Mouse (Mus musculus) midbrain, embryonic 11.5 days (tissue): Measurements from ENCODE around the gene Slc9a9. TPM values are rescaled to one million over a fixed set of nuclear protein-coding genes. Genes with fewer than 3 reads are reported as not detected.

ENCODE experiments used
- ATAC-seq: fragments of 200-750 bp; cut with Nextera tagmentation; 2 replicates; pipeline ENCODE4 v1.8.0; 2017; ENCODE audit warnings: moderate TSS enrichment, moderate library complexity; ENCODE audit not compliant: low FRiP score
- DNase-seq: peaks from one replicate; pipeline ENCODE4 v3.0.0; 2015; ENCODE audit warnings: low spot score; ENCODE audit errors: missing footprints
- H3K27ac ChIP-seq: fragments of 300-500 bp; sonication (generic); 2 replicates; pipeline ENCODE4 v1.5.1; 2014; ENCODE audit warnings: low read depth, low read length
- H3K27me3 ChIP-seq: fragments of 300-500 bp; sonication (generic); 2 replicates; pipeline ENCODE4 v1.6.1; 2014; ENCODE audit warnings: mild to moderate bottlenecking, low read length, moderate library complexity, mixed read lengths; ENCODE audit not compliant: control insufficient read depth, insufficient read depth
- H3K36me3 ChIP-seq: fragments of 300-500 bp; sonication (generic); 2 replicates; pipeline ENCODE4 v1.6.1; 2014; ENCODE audit warnings: mild to moderate bottlenecking, low read length, moderate library complexity, mixed read lengths; ENCODE audit not compliant: control insufficient read depth, insufficient read depth
- H3K4me1 ChIP-seq: fragments of 300-500 bp; sonication (generic); 2 replicates; pipeline ENCODE4 v1.6.1; 2014; ENCODE audit warnings: low read length; ENCODE audit not compliant: control insufficient read depth, insufficient read depth
- H3K4me2 ChIP-seq: fragments of 300-500 bp; sonication (generic); 2 replicates; pipeline ENCODE4 v1.6.1; 2014; ENCODE audit warnings: mild to moderate bottlenecking, moderate library complexity
- H3K4me3 ChIP-seq: fragments of 300-500 bp; sonication (generic); 2 replicates; pipeline ENCODE4 v1.5.1; 2014; ENCODE audit warnings: low read depth, low read length
- H3K9ac ChIP-seq: fragments of 300-500 bp; sonication (generic); 2 replicates; pipeline ENCODE4 v1.6.1; 2014; ENCODE audit warnings: low read length
- H3K9me3 ChIP-seq: fragments of 300-500 bp; sonication (generic); 2 replicates; pipeline ENCODE4 v1.6.1; 2016; ENCODE audit warnings: low read length; ENCODE audit not compliant: control insufficient read depth
- WGBS: fragments of 180-500 bp; shearing (Covaris S2); extraction: QIAGEN DNeasy Blood & Tissue Kit; methylation state at CpG from one replicate; pipeline ENCODE4 v1.1.7; 2014; 5-methylcytosine and 5-hydroxymethylcytosine counted together
- polyA plus RNA-seq: library from polyadenylated mRNA; unstranded; fragments of >200 nt; fragmentation: Nextera tagmentation; extraction: Ambion mirVana; gene quantifications from 2 replicates; pipeline ENCODE4 v1.2.1, GENCODE M21; 2014

Gene Slc9a9
- polyA plus RNA-seq, 1 experiment from 2014 or later, result 3.3 TPM

DNA sequence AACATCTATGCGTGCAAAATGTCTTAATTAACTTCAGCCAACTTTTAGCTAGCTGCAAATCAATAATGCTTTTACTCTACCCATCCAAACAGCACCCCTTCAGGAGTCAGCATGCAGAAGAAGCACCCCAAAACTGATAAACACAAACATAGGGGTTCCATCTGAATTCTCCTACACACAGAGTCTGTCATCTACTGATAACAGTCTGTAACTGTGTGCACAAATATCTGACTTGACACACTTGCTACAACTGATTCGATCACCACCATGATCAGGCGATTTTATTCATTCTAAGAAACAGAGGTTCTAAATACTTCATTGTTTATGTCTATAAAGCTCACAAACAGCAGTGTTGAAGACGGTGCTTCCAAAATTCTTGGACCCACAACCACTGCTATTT, 171.3 kb downstream of the Slc9a9 start:
- no peak for ATAC-seq
- H3K36me3 ChIP-seq, result no peaks in the 10 kb centered on the region
- no peaks in the 10 kb centered on the region for H3K9me3 ChIP-seq
- no peak overlapping the region for H3K27ac ChIP-seq
- no peak overlapping the region for H3K4me2 ChIP-seq
- no peak for DNase-seq
- H3K27me3 ChIP-seq, result no peaks in the 10 kb centered on the region
- WGBS, result 91% methylated on average over 4 of the region's 4 CpGs
- peaks cover 6% of the 10 kb centered on the region; the same call in 1 of the 2 replicates for H3K4me1 ChIP-seq
- H3K9ac ChIP-seq, result no peak overlapping the region
- H3K4me3 ChIP-seq, result no peak overlapping the region

DNA sequence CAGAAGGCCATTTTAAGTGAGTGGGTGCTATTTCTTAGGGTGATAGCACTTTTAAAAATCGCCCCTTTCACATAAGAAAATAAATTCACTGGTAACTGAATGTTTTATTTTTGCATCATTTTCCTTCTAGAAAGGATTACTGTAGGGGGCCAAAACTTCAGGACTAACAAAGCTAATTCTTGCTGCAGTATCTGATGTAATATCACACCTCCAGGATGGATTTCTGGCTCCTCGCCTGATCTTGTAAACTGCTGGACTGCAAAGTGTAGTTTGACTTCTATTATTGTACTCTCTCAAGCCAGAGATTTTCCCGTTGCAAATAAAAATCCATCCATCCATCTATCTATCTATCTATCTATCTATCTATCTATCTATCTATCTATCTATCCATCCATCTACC, 174.5 kb downstream of the Slc9a9 start:
- no peak overlapping the region for H3K9ac ChIP-seq
- H3K36me3 ChIP-seq, result no peaks in the 10 kb centered on the region
- no peak overlapping the region for H3K27ac ChIP-seq
- no peaks in the 10 kb centered on the region for H3K27me3 ChIP-seq
- H3K9me3 ChIP-seq, result no peaks in the 10 kb centered on the region; the same call in 1 of the 2 replicates
- no peak overlapping the region for H3K4me3 ChIP-seq
- H3K4me1 ChIP-seq, result 0 out of 2 replicates have a peak, but pooled peaks cover under 1% of the 10 kb centered on the region
- DNase-seq, result no peak
- 86% methylated on average over 3 of the region's 3 CpGs for WGBS
- H3K4me2 ChIP-seq, result no peak overlapping the region
- no peak for ATAC-seq

DNA sequence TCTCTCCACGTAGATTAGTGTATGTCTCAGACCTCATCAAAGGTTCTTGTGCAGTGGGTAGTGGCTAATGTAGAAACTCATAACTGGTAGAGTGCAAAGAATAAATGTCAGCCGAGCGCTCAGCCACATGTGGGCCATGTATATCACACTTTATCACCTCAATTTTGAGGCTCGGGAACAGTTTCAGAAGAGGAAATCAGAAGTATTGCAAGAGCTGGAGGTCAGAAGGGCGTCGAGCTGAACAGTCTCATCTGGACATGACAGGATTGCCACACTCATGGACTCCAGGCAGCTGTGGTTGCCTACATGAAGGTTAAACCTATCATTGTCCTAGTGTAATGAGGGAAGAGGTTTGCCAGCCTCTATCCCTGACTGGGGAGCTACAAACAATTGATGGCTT, 177.9 kb downstream of the Slc9a9 start:
- no peak overlapping the region for H3K4me2 ChIP-seq
- no peak overlapping the region for H3K27ac ChIP-seq
- H3K27me3 ChIP-seq, result no peaks in the 10 kb centered on the region
- H3K4me1 ChIP-seq, result no peaks in the 10 kb centered on the region
- no peak overlapping the region for H3K9ac ChIP-seq
- ATAC-seq (no peak), DNase-seq (no peak)
- no peaks in the 10 kb centered on the region; the same call in 1 of the 2 replicates for H3K9me3 ChIP-seq
- no peaks in the 10 kb centered on the region for H3K36me3 ChIP-seq
- no peak overlapping the region for H3K4me3 ChIP-seq
- 94% methylated on average over 6 of the region's 6 CpGs for WGBS

DNA sequence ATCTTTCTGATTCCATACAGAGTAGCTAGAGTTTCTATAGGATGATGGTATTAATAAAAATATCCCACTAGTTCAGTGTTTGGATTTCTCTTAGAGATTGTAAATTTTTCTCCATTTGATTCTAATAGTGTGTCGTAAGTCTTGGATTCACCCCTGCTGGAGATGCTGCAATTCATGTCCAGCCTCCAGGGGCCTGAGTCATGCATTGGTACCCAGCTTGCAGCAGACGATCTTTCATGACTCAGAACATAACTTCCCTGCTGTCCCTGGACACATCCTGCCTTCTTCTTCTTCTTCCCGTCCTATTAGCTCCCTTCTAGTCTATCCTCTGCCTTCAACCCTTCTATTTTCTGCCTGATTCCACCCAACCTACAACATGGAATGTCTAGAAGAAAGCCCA, 181.8 kb downstream of the Slc9a9 start:
- Histone ChIP-seq H3K27ac (no peak overlapping the region), H3K9ac (no peak overlapping the region), H3K9me3 (no peaks in the 10 kb centered on the region; the same call in 1 of the 2 replicates), H3K27me3 (no peaks in the 10 kb centered on the region), H3K4me2 (no peak overlapping the region), H3K4me3 (no peak overlapping the region), H3K4me1 (no peaks in the 10 kb centered on the region), H3K36me3 (no peaks in the 10 kb centered on the region)
- no peak for DNase-seq
- ATAC-seq, result no peak
- 82% methylated on average over 3 of the region's 3 CpGs for WGBS

DNA sequence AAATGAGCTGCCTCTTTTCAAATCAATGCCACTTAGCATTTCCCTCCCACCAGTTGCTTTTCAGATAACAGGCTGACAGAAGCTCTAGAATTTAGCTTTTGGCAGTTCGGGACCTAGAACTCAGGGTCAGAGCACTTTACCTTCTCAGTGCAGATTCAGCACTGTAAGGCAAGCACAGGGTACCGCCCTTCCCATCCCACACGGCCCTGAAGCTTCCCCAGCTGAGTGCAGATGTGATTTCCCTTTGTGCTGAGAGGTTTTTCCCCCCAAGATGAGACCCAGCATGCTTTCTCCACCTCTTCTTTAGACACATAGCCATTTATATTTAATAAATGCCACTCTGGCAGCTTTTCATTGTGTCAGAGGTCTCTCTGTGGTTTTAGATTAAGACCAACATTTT, 186.4 kb downstream of the Slc9a9 start:
- DNase-seq (no peak), ATAC-seq (no peak)
- Histone ChIP-seq H3K9ac (no peak overlapping the region), H3K4me1 (no peaks in the 10 kb centered on the region), H3K27ac (no peak overlapping the region), H3K27me3 (no peaks in the 10 kb centered on the region), H3K4me3 (no peak overlapping the region), H3K4me2 (no peak overlapping the region), H3K9me3 (no peaks in the 10 kb centered on the region), H3K36me3 (no peaks in the 10 kb centered on the region)
- WGBS, result 67% methylated on average over 3 of the region's 3 CpGs

DNA sequence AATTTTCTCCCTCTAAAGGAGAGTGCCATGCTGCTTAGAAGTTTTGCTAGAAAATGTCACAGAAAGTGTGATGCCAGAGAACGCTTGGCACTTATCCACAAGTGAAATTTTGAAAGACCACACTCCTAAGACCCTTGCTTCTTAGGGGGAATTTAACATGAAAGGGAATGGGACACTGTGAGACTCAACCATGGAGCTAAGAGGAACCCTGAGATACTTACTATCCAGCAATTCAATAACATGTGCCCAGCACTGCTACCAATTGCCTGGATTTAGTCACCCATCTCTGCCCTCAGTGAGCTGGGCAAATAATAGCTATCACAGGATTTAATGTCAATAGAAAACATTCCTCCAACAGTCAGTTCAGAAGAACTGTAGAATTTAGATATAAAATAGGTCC, 198.8 kb downstream of the Slc9a9 start:
- H3K9me3 ChIP-seq, result no peaks in the 10 kb centered on the region
- 84% methylated on average over 1 of the region's 1 CpGs for WGBS
- H3K4me1 ChIP-seq, result no peaks in the 10 kb centered on the region
- no peaks in the 10 kb centered on the region for H3K27me3 ChIP-seq
- no peak overlapping the region for H3K4me3 ChIP-seq
- H3K36me3 ChIP-seq, result no peaks in the 10 kb centered on the region
- no peak overlapping the region for H3K9ac ChIP-seq
- DNase-seq, result no peak
- H3K27ac ChIP-seq, result no peak overlapping the region
- no peak for ATAC-seq
- H3K4me2 ChIP-seq, result no peak overlapping the region

DNA sequence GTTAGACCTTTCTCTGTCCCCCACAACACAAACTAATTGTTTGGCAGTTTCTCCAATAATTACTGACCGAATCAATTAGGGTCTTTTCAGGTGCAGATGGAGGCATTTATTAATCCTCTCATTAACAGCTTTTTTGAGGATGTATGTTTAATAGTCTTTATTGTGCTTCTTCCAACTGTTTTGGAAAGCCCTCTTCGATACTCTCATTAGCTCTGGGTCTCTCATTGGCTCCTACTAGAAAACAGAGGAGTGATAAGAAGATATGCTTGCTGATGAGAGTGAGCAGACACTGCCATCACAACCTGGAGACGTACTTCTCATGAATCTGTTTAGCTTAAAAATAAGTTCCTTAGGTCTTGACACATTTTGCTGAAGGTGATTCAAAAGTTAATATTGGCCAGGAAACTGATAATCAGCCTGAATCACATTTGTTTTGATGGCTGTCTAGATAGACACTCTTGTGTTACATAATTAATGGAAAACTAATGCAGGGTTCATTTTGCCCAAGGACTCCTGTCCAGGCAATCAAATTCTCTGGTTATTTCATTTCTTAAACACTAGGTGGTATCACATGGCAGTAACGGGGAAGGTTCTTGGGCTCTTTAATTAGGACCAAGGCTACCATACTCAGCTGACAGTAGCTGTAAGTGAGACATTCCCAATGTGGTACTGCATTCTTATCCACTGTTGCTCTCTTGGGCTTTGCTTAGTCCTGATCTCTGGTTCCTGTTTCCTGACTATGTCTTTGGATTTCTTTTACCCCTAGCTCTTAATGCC, 199.5 kb downstream of the Slc9a9 start:
- no peak overlapping the region for H3K4me3 ChIP-seq
- no peak overlapping the region for H3K4me2 ChIP-seq
- DNase-seq, result no peak
- ATAC-seq, result no peak
- no peaks in the 10 kb centered on the region for H3K4me1 ChIP-seq
- WGBS, result 75% methylated on average over 4 of the region's 4 CpGs
- H3K27ac ChIP-seq, result no peak overlapping the region
- no peak overlapping the region for H3K9ac ChIP-seq
- H3K9me3 ChIP-seq, result no peaks in the 10 kb centered on the region
- no peaks in the 10 kb centered on the region for H3K27me3 ChIP-seq
- H3K36me3 ChIP-seq, result no peaks in the 10 kb centered on the region

DNA sequence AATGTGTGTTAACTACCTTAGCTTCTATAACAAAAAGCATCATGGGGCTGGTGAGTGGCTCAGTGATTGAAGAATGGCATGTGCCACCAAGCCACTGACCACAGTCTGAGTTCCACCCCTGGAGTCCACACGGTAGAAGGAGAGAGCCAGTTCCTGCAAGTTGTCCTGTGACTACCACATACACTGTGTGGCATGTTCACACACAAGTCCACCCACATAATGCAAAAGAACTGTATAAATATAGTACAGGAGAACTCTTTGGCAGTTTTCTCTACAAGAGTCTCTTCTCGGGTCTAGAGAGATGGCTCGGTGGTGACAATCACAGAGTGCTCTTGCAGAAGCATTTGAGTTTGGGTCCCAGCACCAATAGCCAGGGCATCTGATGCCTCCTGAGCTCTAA, 212.8 kb downstream of the Slc9a9 start:
- Histone ChIP-seq H3K27ac (no peak overlapping the region), H3K36me3 (no peaks in the 10 kb centered on the region), H3K27me3 (no peaks in the 10 kb centered on the region), H3K4me2 (no peak overlapping the region), H3K4me3 (no peak overlapping the region), H3K9me3 (no peaks in the 10 kb centered on the region), H3K4me1 (no peaks in the 10 kb centered on the region), H3K9ac (no peak overlapping the region)
- 78% methylated on average over 3 of the region's 3 CpGs for whole genome bisulfite sequencing
- no peak for ATAC-seq
- DNase-seq, result no peak

DNA sequence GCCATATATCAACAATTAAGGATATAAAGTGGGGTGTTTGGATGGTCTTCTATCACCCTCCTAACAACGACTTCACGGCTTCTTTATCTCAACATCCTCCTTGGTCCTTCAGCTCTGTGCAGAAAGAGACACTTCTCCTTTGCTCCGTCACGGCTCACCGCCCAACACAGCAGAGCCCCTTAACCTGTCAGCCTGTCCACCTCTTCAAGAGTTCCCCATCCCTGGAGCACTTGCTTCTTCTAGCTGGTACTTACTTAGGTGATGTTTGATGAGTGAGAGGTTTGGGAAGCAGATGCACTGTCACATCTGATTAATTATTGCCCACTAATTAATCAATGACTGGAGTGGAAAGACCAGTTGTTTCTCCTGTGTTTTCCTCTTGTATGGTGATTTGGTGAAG, 213.7 kb downstream of the Slc9a9 start:
- H3K4me3 ChIP-seq, result no peak overlapping the region
- WGBS, result 83% methylated on average over 5 of the region's 5 CpGs

More for the DNA sequence above, 213.7 kb downstream of the Slc9a9 start:
- Histone ChIP-seq H3K27me3 (no peaks in the 10 kb centered on the region), H3K36me3 (no peaks in the 10 kb centered on the region), H3K4me1 (no peaks in the 10 kb centered on the region), H3K4me2 (no peak overlapping the region), H3K9ac (no peak overlapping the region), H3K9me3 (no peaks in the 10 kb centered on the region), H3K27ac (no peak overlapping the region)
- DNase-seq (no peak), ATAC-seq (no peak)
